Mouse (Mus musculus): ENCODE measurements around the gene Krtap10-4.

DNA sequence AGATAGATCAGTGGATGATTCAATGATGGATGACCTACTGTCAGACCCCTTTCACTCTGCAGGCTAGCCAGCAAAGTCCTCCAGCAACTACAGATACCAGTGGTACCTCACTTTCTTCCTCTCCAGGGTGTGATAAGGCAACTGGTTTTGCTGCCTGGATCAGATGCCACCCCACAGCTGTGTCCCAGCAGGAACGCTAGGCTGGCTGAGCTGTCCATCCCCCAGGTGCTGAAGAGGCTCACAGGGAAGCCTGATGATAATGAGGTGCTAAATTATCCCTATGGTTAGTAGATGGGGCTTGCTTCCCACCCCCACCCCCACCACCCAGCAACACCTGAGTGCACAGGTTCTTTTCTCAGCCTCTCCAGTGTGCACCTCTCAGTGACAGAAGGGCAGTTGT is 40.7 kb upstream of the Krtap10-4 start:
- TF ChIP-seq CTCF (IDR thresholded peaks at IDR 0.05; ENCODE audit: low read depth) = no peak
- TF ChIP-seq EP300 (optimal IDR thresholded peaks at IDR 0.05) = no peak
